Mouse (Mus musculus): Measurements from ENCODE around the gene Itgb4.

Gene Itgb4

GRCm38 (mm10) chr11:115974309-115975082 lies at the start of gene Itgb4:
TSS of gene Itgb4 (plus strand) at chr11:115974709.
- DNase-seq (ENCODE audit: low spot score in 2 of 2), result peak; percentile 17 to 25

GRCm38 (mm10) chr11:115929031-115929430 lies 45.5 kb upstream of the Itgb4 start:
- peak in 1 of 2 experiments; percentile 30 for DNase-seq (ENCODE audit: low spot score in 2 of 2)

GRCm38 (mm10) chr11:115929818-115930217 lies 44.7 kb upstream of the Itgb4 start:
- DNase-seq (ENCODE audit: low spot score in 2 of 2), result no peak

GRCm38 (mm10) chr11:115931235-115931634 lies 43.3 kb upstream of the Itgb4 start:
- no peak for DNase-seq (ENCODE audit: low spot score in 2 of 2)

- DNase-seq (ENCODE audit: low spot score in 2 of 2), result peak; percentile 92 to 97
These were observed 41.3 kb upstream of the Itgb4 start, which contains the start of the genes Sap30bp and Recql5 for GRCm38 (mm10) chr11:115933108-115933746. TSS of gene Sap30bp (plus strand) at chr11:115933282. TSS of gene Recql5 (minus strand) at chr11:115933477.

- DNase-seq (ENCODE audit: low spot score in 2 of 2), result no peak
These were observed 40.8 kb upstream of the Itgb4 start for GRCm38 (mm10) chr11:115933747-115934110.

GRCm38 (mm10) chr11:115939690-115940329 lies 34.7 kb upstream of the Itgb4 start:
- DNase-seq (ENCODE audit: low spot score in 2 of 2), result peak; percentile 37 to 61

- no peak for DNase-seq (ENCODE audit: low spot score in 2 of 2)
These were observed 32.5 kb upstream of the Itgb4 start for GRCm38 (mm10) chr11:115941980-115942379.

GRCm38 (mm10) chr11:115945247-115945646 lies 29.3 kb upstream of the Itgb4 start:
- no peak for DNase-seq (ENCODE audit: low spot score in 2 of 2)

GRCm38 (mm10) chr11:115946221-115946828 lies 28.2 kb upstream of the Itgb4 start:
- no peak for DNase-seq (ENCODE audit: low spot score in 2 of 2)

GRCm38 (mm10) chr11:115948316-115948715 lies 26.2 kb upstream of the Itgb4 start:
- no peak for DNase-seq (ENCODE audit: low spot score in 2 of 2)

GRCm38 (mm10) chr11:115950719-115951118 lies 23.8 kb upstream of the Itgb4 start:
- no peak for DNase-seq (ENCODE audit: low spot score in 2 of 2)

GRCm38 (mm10) chr11:115954712-115955111 lies 19.8 kb upstream of the Itgb4 start:
- DNase-seq (ENCODE audit: low spot score in 2 of 2), result no peak

GRCm38 (mm10) chr11:115955195-115955858 lies 19.2 kb upstream of the Itgb4 start:
- no peak for DNase-seq (ENCODE audit: low spot score in 2 of 2)

- DNase-seq (ENCODE audit: low spot score in 2 of 2), result no peak
These were observed 18.1 kb upstream of the Itgb4 start for GRCm38 (mm10) chr11:115956453-115956852.

- DNase-seq (ENCODE audit: low spot score in 2 of 2), result no peak
These were observed 16.5 kb upstream of the Itgb4 start for GRCm38 (mm10) chr11:115957971-115958370.

GRCm38 (mm10) chr11:115959018-115959417 lies 15.5 kb upstream of the Itgb4 start:
- DNase-seq (ENCODE audit: low spot score in 2 of 2), result no peak

GRCm38 (mm10) chr11:115962651-115963412 lies 11.7 kb upstream of the Itgb4 start:
- no peak for DNase-seq (ENCODE audit: low spot score in 2 of 2)

- no peak for DNase-seq (ENCODE audit: low spot score in 2 of 2)
These were observed 9.4 kb upstream of the Itgb4 start for GRCm38 (mm10) chr11:115964977-115965604.

GRCm38 (mm10) chr11:115968731-115969405 lies 5.6 kb upstream of the Itgb4 start:
- no peak for DNase-seq (ENCODE audit: low spot score in 2 of 2)

Data from spleen, postnatal 14 days (tissue).